Mouse (Mus musculus) embryonic facial prominence, embryonic 15.5 days (tissue): ENCODE data around the gene Col9a1. TPM values are rescaled to one million over a fixed set of nuclear protein-coding genes. Genes with fewer than 3 reads are reported as not detected.

Source experiments
- polyA plus RNA-seq: library from polyadenylated mRNA; unstranded; fragments of >200 nt; fragmentation: Nextera tagmentation; extraction: Ambion mirVana; gene quantifications from 2 replicates; pipeline ENCODE4 v1.2.1, GENCODE M21; 2015

Col9a1 gene
- polyA plus RNA-seq, 1 experiment from 2014 or later = 86.5 TPM

Other genes starting within 250 kb of the Col9a1 start
- gene Sdhaf4, start 172.0 kb upstream of the Col9a1 start, polyA plus RNA-seq = 68.0 and 77.2 TPM in 2 replicates
- 33.7 and 37.7 TPM in 2 replicates for gene Fam135a, start 77.3 kb upstream of the Col9a1 start, polyA plus RNA-seq